Mouse (Mus musculus) bone marrow macrophage, adult 2 months (primary cell): ENCODE results near the gene Hdgfl2. TPM values are rescaled to one million over a fixed set of nuclear protein-coding genes. Genes with fewer than 3 reads are reported as not detected.

Experiments
- H3K27ac ChIP-seq: 2 replicates; pipeline ENCODE4 v1.5.1; 2012; ENCODE audit warnings: low read depth, low read length; ENCODE audit not compliant: insufficient read depth
- H3K4me1 ChIP-seq: 2 replicates; pipeline ENCODE4 v1.6.1; 2012; ENCODE audit warnings: low read length; ENCODE audit not compliant: control insufficient read depth, insufficient read depth
- H3K4me3 ChIP-seq: 2 replicates; pipeline ENCODE4 v1.5.1; 2012; ENCODE audit warnings: mild to moderate bottlenecking, low read length, moderate library complexity; ENCODE audit not compliant: insufficient read depth
- CTCF ChIP-seq: IDR thresholded peaks from 2 replicates; pipeline ENCODE4 v1.5.1; 2012; ENCODE audit warnings: low read depth, mild to moderate bottlenecking, low read length, moderate library complexity
- POLR2A ChIP-seq: IDR thresholded peaks from 2 replicates; pipeline ENCODE4 v1.6.1; 2012; ENCODE audit warnings: mild to moderate bottlenecking, low read depth, low read length, borderline replicate concordance
- polyA plus RNA-seq: library from polyadenylated mRNA; stranded (reverse); fragments of >200 nt; gene quantifications from 2 replicates; pipeline ENCODE4 v1.2.4, GENCODE M21; 2012; ENCODE audit not compliant: missing spikeins, insufficient read depth, insufficient read length

Gene Hdgfl2
- polyA plus RNA-seq, 1 experiment, result 33.0 TPM

DNA sequence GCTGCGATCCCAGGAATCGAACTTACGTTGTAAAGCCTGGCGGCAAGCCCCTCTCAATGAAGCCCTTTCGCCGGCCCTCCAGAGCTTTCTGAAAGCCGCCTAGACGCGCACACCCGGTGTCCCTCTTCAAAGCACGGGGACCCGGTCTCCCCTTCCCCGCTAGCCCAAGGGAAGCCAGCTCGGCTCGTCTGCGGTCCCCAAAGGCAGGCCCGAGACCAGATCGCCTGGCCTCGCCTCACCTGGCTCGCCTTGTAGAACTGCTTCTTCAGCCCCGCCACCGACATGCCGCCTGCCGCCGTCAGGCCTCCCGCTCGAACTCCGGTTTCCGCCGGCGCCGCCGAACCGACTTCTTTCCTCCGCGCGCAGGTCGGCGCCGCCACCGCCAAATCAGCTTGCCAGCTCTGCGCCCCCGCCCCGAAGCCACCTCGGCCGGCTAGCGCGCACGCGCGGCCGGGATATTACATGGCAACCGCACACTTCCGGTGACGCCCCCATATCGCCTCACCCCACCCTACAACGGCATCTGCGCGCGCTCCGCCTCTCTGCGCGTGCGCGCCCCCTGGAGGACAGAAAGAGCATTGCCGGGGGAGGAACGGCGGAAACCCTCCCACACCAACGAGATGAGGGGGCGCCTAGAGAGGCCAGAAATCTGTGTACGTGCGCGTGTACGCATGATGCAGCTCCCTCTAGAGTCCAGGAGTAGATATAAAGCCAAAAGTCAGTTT lies 43.1 kb upstream of the Hdgfl2 start, which contains the start of gene Sh3gl1:
Gene Sh3gl1, minus strand, starts transcription at position 460 of the 725 bp plus-strand sequence.
- TF ChIP-seq POLR2A (no peak), CTCF (peak; percentile 64)
- Histone ChIP-seq H3K4me1 (peaks cover 42% of the 10 kb centered on the region), H3K4me3 (peak within 1 kb of the TSS; percentile 96), H3K27ac (peak within 1 kb of the TSS; percentile 79)

GRCm38 (mm10) chr17:56036901-56037287 lies 42.5 kb upstream of the Hdgfl2 start:
- H3K27ac ChIP-seq, result no peak overlapping the region
- TF ChIP-seq POLR2A (no peak), CTCF (no peak; the same call in 1 of the 2 replicates)
- H3K4me1 ChIP-seq, result peaks cover 40% of the 10 kb centered on the region
- peak overlapping the region; percentile 63 for H3K4me3 ChIP-seq

- Histone ChIP-seq H3K4me1 (peaks cover 27% of the 10 kb centered on the region), H3K27ac (no peak overlapping the region), H3K4me3 (no peak overlapping the region)
- TF ChIP-seq CTCF (no peak), POLR2A (no peak)
These were observed 40.7 kb upstream of the Hdgfl2 start for GRCm38 (mm10) chr17:56038583-56039261.

DNA sequence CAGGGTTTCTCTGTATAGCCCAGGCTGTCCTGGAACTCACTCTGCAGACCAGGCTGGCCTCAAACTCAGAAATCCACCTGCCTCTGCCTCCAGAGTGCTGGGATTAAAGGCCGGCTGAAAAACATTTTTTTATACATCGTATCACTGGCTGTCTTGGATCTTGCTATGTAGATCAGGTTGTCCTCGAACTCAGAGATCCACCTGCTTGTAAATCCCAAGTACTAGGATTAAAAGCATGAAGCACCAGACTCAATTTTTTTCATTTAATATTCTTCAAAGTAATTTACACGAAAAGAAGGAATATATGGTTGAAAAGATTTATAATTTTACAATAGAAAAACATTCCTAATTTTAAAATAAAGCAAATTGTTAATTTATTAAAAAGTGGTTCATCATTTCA lies 40.1 kb upstream of the Hdgfl2 start:
- no peak for TF ChIP-seq POLR2A
- TF ChIP-seq CTCF, result no peak
- H3K27ac ChIP-seq, result peak overlapping the region; percentile 52; the same call in 1 of the 2 replicates
- H3K4me3 ChIP-seq, result peak overlapping the region; percentile 41; the same call in 1 of the 2 replicates

GRCm38 (mm10) chr17:56040030-56040856 lies 39.2 kb upstream of the Hdgfl2 start, which contains the start of gene Chaf1a:
Gene Chaf1a, plus strand, starts transcription at chr17:56040439.
- peak within 1 kb of the TSS; percentile 52 for H3K27ac ChIP-seq
- peak within 1 kb of the TSS; percentile 69 for H3K4me3 ChIP-seq
- H3K4me1 ChIP-seq, result peaks cover 16% of the 10 kb centered on the region
- TF ChIP-seq CTCF (no peak), POLR2A (0 out of 2 replicates have a peak, but pooled peaks have one; percentile 37)

More for the DNA sequence above, 40.1 kb upstream of the Hdgfl2 start:
- peaks cover 23% of the 10 kb centered on the region for H3K4me1 ChIP-seq

DNA sequence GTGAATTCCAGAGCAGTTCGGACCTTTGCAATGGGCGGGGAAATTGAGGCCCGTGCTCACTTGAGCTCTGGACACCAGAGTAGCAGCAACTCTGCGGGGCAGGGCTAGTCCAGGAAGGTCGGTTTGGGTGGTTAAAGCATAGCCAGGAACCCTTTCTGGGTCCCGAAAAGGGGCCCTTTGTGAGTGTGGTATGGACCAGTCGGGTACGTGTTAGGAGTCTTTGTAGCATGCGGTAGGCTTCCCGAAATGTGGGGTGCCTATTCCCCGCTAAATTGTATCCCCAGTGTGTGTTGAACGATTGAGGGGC lies 38.6 kb upstream of the Hdgfl2 start:
- peaks cover 16% of the 10 kb centered on the region for H3K4me1 ChIP-seq
- H3K27ac ChIP-seq, result 0 out of 2 replicates have a peak overlapping the region, but pooled peaks have one; percentile 11

DNA sequence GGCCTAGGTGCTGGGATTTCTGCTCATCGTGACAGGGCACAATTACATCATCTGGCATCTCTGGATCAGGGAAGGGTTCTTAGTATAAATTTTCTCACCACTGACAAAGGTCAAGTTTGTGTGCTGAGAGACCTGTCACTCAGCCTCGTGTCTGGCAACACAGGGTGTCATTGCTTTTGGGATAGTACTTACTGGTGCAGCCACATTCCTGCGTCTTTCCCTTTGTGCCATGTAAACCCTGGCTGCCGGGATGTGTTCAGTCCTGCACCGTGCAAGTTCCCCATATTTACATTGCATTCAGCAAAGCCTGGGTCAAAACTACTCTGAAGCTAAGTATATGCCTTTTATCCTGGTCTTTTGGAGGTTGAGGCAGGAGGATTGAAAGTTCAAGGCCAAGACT lies 28.1 kb upstream of the Hdgfl2 start:
- Histone ChIP-seq H3K27ac (no peak overlapping the region), H3K4me3 (no peak overlapping the region), H3K4me1 (no peaks in the 10 kb centered on the region)
- TF ChIP-seq CTCF (no peak), POLR2A (no peak)

More for the DNA sequence above, 38.6 kb upstream of the Hdgfl2 start:
- no peak for TF ChIP-seq CTCF
- no peak for TF ChIP-seq POLR2A
- peak overlapping the region; percentile 69 for H3K4me3 ChIP-seq

DNA sequence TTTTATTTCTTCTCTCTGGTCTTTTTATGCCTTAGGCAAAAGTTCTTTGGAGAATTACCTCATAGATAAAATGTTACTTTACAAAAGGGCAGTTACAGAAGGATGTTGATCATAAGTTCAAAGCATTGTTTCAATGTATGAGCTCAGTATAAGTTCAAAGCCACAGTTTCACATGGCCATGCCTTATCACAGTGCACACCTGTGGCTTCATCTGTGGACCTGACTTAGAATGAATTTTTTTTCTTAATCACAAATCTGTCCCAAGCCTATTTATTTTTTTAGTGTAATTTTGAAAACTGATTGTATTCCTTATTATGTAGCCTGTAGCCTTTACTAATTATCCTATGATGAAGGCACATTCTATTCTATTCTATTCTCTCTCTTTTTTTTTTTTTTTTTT lies 24.5 kb upstream of the Hdgfl2 start:
- no peak overlapping the region for H3K4me3 ChIP-seq
- TF ChIP-seq POLR2A (no peak), CTCF (no peak)
- no peaks in the 10 kb centered on the region for H3K4me1 ChIP-seq
- no peak overlapping the region for H3K27ac ChIP-seq

- no peak for TF ChIP-seq CTCF
- no peak for TF ChIP-seq POLR2A
- Histone ChIP-seq H3K27ac (no peak overlapping the region), H3K4me3 (no peak overlapping the region), H3K4me1 (no peaks in the 10 kb centered on the region)
These were observed 23.3 kb upstream of the Hdgfl2 start for GRCm38 (mm10) chr17:56055945-56056678.
